Mouse (Mus musculus) urinary bladder, adult 18-20 months (tissue): ENCODE data around the gene Cox5a.
A peak's percentile ranks its signal among the peaks of the same experiment; 100 is the strongest.

Source experiments
- DNase-seq, 2 experiments: peaks; one replicate each; pipeline ENCODE4 v3.0.0; 2022; ENCODE audit warnings: low spot score in 2 of 2, mixed read lengths in 2 of 2

The Cox5a gene

DNA sequence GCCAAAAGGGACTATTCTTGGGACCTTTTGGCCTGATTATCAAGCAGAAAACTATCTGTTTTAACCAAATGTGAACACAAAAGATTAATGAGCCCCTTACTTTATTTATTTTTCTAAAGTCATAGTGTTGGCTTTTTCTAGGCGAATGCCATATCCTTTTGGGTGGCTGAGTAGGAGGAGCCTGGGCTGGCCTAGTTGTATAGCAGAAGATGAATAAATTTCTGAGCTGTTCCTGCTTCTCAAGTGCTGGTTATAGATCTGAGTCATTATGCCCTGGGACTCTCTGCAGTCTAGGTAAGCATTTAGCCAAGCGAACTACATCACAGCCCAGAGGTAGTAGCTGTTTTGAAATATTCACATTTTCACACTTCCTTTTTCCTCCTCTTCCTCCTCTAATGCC lies 4.4 kb downstream of the Cox5a start:
- no peak for DNase-seq

DNA sequence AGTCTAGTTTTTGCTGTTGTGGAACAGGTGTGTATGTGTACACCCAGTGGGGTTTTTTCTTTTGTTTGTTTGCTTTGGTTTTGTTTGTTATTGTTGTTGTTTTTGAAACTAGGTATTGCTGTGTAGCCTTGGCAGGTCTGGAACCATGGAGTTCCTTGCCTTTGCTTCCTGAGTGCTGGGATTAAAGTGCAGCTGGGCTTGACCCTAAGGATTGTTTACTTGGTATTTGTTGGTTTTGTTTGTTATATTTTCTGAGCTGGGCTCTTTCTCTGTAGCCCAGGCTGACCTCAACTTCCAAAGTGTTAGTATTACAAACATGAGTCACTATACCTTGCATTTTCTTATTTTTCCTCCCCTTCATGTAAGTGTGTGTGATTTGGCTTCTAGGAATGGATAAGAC lies 5.4 kb downstream of the Cox5a start:
- no peak for DNase-seq

DNA sequence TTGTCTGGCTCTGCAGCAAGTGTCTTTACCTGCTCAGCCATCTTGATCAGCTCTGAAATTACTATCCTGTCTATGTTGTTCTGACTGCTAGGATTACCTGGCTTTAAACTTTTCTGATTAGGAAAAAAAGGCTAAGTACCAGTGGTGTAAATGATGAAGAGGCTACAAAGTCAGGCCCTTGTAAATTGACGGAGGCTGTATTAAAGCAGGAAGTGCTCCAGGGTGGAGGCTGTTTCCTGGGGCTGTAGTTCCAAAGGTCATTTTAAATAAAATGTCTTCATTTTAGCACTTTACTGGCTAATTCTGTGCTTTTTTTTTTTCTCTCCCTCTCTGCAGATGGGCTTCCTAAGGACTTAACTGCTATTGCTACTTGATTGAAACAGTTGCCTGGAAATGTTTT lies 10.9 kb downstream of the Cox5a start:
- no peak for DNase-seq

DNA sequence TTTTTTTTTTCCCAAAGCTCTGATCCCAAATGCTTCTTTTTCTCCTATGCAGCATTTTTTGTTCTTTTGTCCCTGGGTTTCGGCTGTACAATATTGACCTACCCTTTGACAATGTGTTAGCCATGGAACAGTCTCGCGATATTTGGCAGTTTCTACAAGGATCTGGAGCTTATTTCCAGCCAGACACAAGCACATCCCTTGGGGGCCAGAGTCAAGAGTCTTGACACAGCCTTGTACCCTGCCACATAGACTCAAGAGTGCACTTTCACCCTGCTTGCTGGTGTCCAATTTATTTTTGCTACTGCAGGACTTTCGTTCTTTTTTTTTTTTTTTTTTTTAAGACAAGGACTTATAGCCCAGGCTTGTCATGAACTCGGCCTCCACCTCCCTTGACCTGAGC lies 15.3 kb downstream of the Cox5a start:
- no peak for DNase-seq

DNA sequence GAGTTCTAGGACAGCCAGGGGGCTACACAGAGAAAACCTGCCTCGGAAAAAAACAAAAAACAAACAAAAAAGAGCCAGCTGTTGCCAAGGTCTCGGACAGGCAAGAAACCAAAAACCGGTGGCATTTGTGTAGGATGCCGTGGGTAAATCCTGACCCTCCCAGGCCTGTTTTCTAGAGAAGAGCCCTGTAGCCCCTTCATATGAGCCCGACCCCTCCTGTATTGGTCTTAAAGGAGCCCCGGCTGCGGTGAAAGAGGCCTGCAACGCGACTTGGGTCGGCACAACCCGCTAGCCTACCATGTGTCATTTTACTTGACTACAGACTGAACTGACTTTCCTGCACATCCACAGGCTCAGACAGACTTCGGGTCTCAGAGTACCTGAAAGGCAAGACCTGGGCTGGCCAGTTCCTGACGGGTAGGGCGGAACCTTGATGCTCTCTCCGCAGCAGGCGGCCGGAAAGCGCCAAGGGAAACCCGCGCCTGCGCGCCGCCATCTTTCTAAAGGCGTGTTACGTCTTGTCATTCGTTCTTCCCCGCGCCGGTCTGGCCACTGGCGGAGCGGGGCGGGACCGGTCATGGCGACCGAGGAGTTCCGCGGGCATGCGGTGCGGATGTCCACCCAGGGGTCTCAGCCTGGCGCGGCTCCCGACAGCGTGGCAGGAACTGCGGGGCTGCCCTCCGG lies 16.1 kb downstream of the Cox5a start, which contains the start of gene Fam219b:
Gene Fam219b (plus strand): TSS at position 485 of the 684 bp plus-strand sequence.
- peak; percentile 80 to 88 for DNase-seq

DNA sequence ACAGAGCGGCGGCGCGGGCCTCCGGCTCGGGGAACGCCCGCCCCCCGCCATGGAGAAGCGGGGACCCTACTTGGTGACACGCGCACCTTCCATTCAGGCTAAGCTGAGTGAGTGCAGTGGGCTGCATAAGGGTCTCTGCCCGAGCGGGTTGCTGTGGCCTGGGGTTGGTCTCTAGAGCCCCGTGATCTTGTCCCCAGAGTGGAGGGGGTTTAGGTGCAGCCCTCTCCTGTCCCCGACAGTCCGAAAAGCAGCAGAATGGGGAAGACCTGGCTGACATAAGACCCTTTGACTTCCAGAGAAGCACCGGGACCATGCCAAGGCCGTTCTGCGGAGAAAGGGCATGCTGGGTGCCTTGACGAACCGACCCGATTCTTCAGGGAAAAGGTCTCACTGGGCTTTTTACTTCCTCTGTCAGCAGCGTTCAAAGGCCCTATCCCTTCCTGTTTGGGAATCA lies 16.7 kb downstream of the Cox5a start:
- DNase-seq: peak in 1 of 2 experiments; percentile 53

DNA sequence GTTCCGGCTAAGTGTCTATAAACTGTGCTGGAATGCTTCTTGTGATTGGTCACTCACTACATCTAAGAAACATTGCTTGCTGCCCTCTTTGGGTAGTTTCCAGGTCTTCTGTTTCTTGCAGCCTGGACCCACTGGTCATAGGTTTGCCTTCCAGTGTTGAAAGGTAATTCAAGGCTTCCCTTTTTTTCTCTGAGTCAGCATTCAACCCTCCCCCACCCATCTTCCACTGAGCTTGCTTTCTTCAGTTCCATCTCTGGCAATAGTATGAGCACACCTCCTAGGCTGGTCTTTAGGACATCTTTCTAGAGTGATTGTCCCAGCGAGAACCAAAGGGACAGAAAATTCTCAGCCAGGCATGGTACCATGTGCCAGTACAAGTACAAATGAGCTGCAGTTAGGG lies 18.5 kb downstream of the Cox5a start:
- DNase-seq: no peak

DNA sequence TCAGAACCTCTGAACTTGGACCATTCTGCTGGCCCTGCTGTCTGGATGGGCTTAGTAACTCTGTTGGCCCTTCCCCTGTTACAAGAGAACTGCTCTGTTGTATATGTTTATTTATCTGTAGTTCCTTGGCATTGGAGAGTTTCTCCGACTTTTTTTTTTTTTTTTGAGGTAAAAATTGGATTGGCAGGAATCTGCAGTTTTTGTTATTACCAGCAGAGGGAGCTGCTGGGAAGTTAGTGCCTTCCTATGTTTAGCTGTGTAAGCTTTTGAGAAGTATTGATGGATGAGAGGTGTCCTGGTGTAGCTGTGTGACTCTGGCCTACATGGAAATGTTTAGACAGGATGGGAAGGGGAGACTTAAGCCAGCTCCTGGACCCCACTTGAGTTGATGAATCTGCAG lies 20.2 kb downstream of the Cox5a start:
- no peak for DNase-seq

DNA sequence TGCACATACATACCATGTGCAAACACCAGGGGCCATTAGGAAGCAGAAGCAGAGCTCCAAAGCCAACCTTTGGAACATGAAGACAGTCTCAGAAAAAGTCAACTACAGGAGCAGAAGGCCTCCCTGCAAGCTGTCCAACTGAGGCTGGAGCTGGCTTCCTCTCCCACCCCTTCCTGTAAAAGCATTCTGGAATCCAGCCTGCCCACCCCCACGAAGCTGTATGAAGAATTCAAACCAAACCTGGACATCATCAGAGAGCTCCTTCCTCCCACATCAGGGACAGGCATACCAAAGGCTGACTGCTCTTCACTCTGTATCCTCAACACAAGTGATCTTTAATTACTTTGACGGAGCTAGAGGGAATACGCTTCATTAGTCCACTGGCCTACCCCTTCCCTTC lies 22.9 kb downstream of the Cox5a start:
- no peak for DNase-seq

DNA sequence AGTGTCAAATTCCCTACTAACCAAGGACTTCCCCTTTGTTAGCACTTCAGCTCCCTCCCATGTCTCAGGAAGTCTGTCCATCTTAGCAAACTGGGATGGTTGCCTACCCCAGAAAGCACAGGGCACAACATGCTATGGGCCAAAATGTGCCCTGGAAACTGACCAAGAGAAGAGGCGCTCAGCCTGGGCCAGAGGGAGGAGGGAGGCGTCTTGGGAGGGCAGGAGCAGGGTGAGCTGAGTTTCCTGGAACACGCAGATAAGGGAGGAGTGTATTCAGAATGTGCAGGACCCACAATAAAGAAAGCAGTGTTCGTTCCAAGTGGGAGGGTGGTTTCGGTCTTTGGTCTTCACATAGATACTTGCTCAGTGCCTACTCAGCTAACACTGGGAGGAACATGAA lies 26.2 kb downstream of the Cox5a start:
- DNase-seq: no peak

DNA sequence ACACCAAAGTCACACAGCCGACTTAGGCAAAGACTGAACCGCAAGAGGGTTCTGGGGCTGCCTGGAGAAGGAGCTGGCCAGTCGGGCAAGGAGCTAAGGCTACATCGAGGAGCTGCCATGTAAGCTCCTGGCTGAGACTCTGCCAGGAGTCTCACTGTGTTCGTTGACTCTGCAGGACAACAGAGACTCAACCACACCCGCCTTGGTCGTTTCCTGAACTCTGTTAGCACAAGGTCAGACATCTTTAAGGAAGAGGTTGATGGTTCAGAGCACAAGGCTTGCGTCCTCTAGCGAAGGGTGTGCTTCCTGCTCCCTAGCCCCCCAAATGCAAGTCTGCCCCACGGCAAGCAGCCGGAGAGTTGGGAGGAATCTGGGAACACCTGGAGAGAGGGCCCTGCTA lies 26.8 kb downstream of the Cox5a start:
- DNase-seq: no peak

DNA sequence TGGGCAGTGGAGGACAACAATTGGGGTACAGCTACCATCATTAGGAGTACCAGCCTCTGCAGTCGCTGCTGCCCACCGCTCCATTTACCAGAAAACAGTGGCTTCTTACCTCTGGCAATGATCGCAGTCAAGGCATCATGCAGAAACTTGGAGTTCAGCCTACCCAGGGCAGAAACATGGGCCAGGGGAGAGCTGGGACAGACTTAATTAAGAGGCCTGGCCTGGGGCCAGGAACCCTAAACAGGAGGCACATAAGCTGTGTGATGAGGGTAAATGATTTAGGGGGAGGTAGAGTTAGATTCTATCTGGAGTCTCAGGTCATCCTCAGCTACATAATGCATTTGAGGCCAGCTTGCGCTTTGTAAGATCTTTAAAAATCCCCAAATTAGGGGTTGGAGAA lies 28.1 kb downstream of the Cox5a start:
- DNase-seq: no peak

DNA sequence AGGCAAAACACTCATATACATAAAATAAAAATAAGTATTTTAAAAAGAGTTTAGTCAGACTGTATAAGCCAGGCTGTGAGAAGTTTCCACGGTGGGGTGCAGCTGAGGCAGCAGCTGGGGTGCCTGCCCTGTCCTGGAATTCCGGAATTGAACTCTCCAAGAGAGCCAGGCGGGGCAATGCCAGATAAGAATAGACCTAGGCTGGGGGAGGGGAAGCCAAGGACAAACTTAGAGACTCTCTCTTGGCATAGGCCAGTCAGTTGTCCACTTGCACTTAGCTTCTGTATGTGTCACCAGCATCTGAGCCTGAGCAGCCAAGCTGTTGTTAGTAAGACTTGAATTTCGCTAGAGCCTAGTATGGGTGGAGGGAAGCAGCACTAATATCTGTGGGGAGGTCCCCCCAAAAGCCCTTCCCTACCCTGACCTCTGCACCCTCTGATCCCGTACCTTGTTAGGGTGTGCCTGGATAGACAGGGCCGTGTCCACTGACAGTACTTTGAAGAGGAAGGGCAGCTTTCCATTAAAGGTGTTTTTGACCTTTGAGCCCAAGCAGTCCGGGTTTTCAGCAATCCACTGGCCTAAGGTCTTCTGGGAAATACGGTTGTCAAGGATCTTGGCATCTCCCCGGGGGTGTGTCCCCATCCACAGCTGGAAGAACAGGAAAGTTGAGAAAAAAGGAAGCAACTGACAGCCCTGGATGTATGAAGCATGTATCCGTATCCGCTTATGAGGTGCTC lies 29.2 kb downstream of the Cox5a start:
- DNase-seq: no peak

DNA sequence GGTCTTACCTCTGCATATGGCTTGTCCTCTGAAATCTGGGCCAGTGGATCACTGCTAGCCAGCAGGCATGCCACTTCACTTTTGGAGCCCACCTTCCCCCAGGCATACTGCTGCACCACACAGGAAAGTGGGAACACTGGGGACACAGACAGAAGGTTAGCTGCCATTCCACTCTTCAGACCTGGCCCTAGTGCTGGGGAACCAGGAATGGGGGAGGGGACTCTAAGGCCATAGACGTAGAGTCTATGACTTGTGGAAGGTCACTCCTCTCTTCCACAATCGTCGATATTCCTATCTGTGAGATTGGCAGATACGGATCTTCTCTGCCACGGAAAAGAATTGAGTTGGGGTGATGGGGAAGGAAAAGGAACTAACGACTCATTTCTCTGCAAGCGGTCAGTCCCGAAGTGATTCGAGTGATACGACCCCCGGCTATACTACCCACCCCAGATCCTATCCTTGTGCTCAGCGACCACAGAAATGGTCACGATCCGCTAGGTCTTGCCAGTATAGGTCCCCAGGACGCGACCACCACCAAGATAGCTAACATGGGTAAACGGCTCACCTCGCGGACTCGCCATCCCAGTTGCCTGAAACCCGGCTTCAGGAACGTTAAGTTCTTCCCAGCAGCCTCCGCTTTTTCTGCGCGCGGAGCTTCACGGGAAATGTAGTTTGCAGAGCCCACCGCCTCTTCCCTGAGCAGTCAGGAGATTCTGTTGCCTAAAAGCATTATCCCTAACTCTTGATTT lies 31.2 kb downstream of the Cox5a start, which contains the start of gene Mpi:
Gene Mpi (minus strand): TSS at position 625 of the 749 bp plus-strand sequence.
- peak; percentile 45 to 51 for DNase-seq

DNA sequence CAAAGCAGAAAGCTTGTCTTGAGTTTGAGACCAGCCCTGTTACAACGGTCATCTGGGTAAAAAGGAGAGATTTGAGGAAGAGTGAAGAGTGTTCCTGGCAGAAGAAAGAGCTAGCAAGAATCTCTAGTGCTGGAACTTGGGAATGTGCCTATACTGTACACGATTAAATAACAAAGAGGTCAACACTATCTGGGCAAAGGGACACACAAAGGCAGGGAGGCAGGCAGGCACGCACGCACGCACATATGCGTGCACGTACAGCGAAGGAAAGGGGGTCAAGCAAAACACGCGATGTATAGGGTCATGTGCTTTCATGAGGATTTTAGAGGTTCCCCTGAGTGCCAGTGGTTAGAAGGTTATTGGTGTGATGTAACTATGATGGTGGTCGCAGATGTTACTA lies 32.0 kb downstream of the Cox5a start:
- no peak for DNase-seq

DNA sequence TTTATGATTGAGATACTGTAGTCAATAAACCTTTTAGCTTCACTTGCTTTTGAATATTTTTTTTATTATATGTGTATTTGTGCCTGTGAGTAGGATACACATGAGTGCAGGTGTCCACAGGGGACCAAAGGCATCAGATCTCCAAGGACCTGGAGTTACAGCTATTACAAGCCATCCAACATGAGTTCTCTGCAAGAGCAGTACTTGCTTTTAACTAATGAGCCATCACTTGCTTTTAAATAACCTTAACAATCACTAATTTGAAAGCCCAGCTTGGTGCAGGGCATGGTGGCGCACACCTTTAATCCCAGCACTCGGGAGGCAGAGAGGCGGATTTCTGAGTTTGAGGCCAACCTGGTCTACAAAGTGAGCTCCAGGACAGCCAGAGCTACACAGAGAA lies 33.7 kb downstream of the Cox5a start:
- DNase-seq: no peak

DNA sequence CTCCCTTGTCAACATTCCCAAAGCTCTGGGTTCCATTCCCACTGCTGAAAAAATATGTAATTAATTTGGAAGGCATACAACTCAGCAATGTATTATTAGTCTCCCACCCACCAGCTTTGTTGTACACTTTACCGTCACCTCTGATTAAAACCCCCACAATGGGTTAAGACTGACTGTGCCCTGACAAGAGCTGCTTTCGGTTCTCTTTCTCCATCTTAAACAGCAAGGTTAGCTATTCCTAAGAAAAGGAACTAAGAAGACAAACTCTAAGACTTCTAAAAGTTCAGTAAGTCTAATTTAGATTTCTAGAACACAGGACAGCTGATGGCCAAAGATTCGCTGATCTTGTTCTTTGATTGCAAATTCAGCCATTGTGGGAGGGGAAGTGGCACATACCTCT lies 36.1 kb downstream of the Cox5a start:
- no peak for DNase-seq

DNA sequence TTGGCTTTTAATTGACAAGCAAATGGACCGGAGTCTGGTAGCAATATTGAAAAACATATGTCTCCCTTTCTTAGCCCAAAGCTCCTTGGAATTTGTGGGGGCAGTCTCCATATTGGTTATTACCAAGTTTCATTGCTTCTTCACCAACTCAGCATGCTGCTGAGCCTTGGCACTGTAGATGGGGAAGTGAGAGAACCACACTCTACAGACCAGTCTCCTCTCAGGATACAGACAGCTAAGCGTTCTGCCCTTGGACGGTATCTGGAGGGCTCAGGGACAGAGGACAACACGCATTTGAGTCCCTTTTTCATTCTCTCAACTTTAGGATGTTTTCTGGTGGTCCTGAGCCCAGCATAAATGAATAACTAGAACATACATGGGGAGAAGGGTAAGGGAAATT lies 37.6 kb downstream of the Cox5a start:
- DNase-seq: no peak

DNA sequence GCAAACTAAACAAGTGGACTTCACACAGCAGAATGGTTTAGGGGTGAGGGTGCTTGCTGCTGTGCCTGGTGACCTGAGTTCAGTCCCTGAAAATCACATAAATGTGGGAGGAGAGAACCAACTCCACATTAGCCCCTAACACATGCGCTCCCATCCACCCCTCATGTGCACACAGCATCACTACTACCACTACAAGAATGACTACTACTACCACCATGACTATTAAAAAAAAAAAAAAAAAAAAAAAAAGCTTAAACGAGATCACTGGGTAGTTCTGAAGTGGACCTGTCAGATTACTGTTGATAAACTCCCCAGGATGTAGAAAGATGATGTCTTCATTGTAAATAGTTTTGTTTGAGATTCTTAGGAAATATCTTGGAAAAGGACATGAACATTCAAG lies 38.5 kb downstream of the Cox5a start:
- no peak for DNase-seq

DNA sequence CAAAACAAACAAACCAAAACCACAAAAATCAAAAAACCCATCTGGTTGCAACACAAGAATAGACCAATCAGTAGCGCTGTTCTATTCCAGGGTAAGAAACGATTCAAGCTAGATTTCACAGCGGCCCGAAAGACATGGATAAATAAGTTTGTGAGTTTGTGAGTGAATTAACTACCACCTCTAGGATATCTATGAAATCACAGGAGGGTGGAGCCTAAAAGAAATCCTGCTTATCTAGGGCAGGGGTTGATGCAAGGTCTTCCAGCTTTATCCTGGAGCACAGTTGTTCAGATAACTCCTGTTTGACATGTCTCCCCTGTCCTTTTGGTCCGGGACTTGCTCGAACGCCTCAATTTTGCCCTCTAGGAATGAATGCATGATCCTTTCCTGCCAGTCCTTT lies 39.2 kb downstream of the Cox5a start:
- no peak for DNase-seq

DNA sequence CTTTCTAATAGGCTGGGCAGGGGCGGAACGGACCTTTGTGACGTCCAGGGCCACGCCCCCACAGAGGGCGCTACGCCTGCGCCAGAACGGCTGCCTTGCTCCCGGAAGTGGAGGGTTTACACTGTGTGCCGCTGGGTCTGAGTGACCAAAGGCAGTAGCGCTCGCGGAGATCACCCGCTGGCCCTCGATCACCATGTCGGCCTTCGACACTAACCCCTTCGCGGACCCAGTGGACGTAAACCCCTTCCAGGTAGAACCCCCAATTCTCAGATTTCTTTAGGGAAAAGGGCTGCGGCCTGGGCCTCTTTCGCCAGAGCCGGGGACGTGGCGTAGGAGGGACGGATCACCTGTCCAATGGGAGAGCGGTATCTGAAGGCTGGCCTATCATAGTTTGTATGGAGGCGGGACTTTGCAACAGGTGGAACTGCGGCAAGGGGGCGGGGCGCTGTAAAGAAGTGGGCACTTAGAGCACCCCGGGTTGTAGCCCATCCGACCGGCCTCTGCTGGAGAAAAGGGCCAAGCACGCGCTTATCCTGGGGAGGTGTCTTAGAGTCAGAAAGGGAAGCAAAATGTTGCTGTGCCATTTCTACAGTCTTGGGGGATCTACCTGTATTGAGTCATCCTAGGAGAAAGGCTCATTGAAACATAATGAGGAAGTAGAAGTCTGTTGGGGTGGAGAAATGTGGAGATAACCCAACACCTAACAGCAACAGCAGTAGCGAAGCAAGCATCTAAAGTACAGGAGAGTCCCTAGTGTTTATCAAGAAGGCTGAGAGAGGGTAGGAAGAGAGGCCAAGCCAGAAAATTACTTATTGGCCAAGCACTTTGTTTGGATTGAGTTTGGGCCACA lies 40.0 kb downstream of the Cox5a start, which contains the start of gene Scamp2:
Gene Scamp2 (plus strand): TSS at position 83 of the 850 bp plus-strand sequence.
- DNase-seq: peak; percentile 89 to 96

DNA sequence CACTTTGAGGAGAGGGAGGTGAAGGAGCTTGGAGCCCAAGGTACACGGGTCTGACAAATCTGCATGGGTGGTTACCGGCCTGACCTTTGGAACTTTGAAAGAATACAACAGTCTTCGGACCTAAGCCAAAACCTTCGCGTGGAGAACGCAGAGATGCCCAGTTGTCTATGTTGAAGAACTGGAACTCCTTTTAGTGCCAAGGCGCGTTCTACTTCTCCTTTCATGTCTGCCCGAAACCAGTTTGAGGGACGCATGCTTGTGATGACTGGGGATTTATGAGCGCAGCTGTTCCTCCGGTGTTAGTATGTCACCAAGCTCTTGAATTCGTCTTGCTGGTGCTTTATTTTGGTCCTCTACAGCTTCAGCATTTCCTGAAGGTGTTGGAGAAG lies 40.6 kb downstream of the Cox5a start:
- DNase-seq: no peak
